Mouse (Mus musculus) kidney, embryonic 15.5 days (tissue): Measurements from ENCODE around the gene Fstl3. TPM values are rescaled to one million over a fixed set of nuclear protein-coding genes. Genes with fewer than 3 reads are reported as not detected.
A peak's percentile ranks its signal among the peaks of the same experiment; 100 is the strongest.

Source experiments
- ATAC-seq: fragments of 200-750 bp; cut with Nextera tagmentation; replicated peaks from 2 replicates; pipeline ENCODE4 v1.8.0; 2017; ENCODE audit warnings: moderate TSS enrichment; ENCODE audit not compliant: low FRiP score
- H3K27ac ChIP-seq: fragments of 300-500 bp; sonication (generic); 2 replicates; pipeline ENCODE4 v1.5.1; 2015; ENCODE audit warnings: mild to moderate bottlenecking, inconsistent platforms
- H3K27me3 ChIP-seq: fragments of 300-500 bp; sonication (generic); 2 replicates; pipeline ENCODE4 v1.6.1; 2015; ENCODE audit warnings: inconsistent platforms
- H3K36me3 ChIP-seq: fragments of 300-500 bp; sonication (generic); 2 replicates; pipeline ENCODE4 v1.6.1; 2015; ENCODE audit warnings: inconsistent platforms
- H3K4me1 ChIP-seq: fragments of 300-500 bp; sonication (generic); 2 replicates; pipeline ENCODE4 v1.6.1; 2015; ENCODE audit warnings: inconsistent platforms
- H3K4me2 ChIP-seq: fragments of 300-500 bp; sonication (generic); 2 replicates; pipeline ENCODE4 v1.6.1; 2015; ENCODE audit warnings: moderate library complexity, mild to moderate bottlenecking, inconsistent platforms
- H3K4me3 ChIP-seq: fragments of 300-500 bp; sonication (generic); replicated peaks from 2 replicates; pipeline ENCODE4 v1.5.1; 2015; ENCODE audit warnings: mild to moderate bottlenecking, inconsistent platforms
- H3K9ac ChIP-seq: fragments of 300-500 bp; sonication (generic); 2 replicates; pipeline ENCODE4 v1.6.1; 2015; ENCODE audit warnings: mild to moderate bottlenecking, inconsistent platforms
- H3K9me3 ChIP-seq: fragments of 300-500 bp; sonication (generic); replicated peaks from 2 replicates; pipeline ENCODE4 v1.6.1; 2016; ENCODE audit warnings: inconsistent platforms
- WGBS: fragments of 180-500 bp; shearing (Covaris S2); methylation state at CpG from one replicate; pipeline ENCODE4 v1.1.7; 2015; ENCODE audit warnings: mixed read lengths; 5-methylcytosine and 5-hydroxymethylcytosine counted together
- polyA plus RNA-seq: library from polyadenylated mRNA; unstranded; fragments of >200 nt; fragmentation: Nextera tagmentation; extraction: Ambion mirVana; gene quantifications from 2 replicates; pipeline ENCODE4 v1.2.1, GENCODE M21; 2015

Gene Fstl3
- polyA plus RNA-seq, 1 experiment from 2014 or later = 15.6 TPM

DNA sequence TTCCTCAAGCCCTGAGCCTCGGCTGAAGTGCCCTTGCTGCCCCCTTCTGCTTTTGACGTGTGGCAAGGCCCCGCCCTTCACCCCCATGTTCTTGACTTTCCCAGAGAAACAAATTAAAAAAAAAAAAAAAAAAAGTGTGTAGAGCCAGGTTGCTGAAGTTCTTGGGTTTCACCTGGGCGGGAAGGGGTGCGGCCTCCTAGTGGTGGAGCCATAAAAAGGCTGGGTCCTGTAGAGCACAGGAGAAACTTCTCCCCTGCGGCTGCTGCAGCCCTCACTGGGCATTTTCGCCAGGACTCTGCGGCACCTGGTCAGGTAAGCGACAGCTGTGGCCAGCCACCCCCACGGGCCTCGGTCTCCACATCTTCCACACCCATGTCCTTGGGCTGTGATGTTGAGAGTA lies 43.7 kb downstream of the Fstl3 start, which contains the start of gene Misp:
Misp (plus strand) TSS at position 208 of the 400 bp plus-strand sequence.
- peak within 1 kb of the TSS; percentile 83 for H3K27ac ChIP-seq
- ATAC-seq = no peak; the same call in 1 of the 2 replicates
- 0 out of 2 replicates have a peak within 1 kb of the TSS, but pooled peaks have one; percentile 12 for H3K9ac ChIP-seq
- H3K4me3 ChIP-seq = no peak within 1 kb of the TSS
- no peak within 1 kb of the TSS for H3K4me2 ChIP-seq
- WGBS = 46% methylated on average over 11 of the region's 11 CpGs
- no peaks in the 10 kb centered on the region for H3K9me3 ChIP-seq
- peaks cover 60% of the 10 kb centered on the region for H3K4me1 ChIP-seq
- peaks cover 33% of the 10 kb centered on the region for H3K36me3 ChIP-seq
- H3K27me3 ChIP-seq = no peaks in the 10 kb centered on the region

DNA sequence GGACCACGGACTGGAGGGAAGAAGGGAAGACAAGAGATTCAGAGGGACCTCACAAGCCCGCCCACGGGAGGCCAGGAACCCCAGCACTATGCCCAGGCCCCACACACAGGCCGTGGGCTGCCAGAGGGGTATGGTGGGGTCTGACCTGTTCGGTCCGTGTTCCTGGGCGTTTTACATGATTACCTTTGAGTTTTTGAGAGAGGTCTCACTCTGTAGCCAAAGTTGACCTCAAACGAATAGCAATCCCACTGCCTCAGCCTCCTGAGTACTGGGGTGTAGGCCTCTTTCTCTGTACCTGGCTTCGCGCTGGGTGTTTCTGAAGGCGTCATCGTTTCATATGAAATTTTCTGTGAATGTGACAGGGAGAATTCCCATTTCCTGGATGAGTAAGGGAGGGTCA lies 44.7 kb downstream of the Fstl3 start:
- Histone ChIP-seq H3K4me3 (no peak overlapping the region), H3K27ac (peak overlapping the region; percentile 83), H3K9ac (0 out of 2 replicates have a peak overlapping the region, but pooled peaks have one; percentile 12)

DNA sequence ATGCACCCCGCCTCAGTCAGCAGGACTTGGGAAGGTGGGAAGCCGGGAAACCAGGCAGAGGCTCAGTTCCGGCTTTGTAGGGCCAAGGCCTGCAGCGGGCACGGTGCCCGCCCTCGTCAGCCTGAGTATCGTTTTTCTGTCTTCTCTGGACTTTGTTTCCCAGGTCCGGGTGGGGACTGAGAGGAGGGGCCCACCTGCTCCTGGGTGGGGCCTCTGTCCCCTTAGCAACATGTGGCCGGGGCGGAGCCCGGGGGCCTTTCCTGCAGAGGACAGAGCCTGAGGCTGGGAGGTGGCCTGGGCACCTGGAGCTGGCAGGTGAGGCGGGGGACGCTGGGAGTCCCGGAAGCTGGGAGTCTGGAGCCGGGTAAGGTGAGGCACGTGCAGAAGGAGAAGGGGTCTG lies 45.3 kb downstream of the Fstl3 start:
- WGBS = 23% methylated on average over 17 of the region's 17 CpGs
- ATAC-seq = peak; percentile 82
- Histone ChIP-seq H3K4me1 (peaks cover 51% of the 10 kb centered on the region), H3K4me2 (peak overlapping the region; percentile 46), H3K9ac (0 out of 2 replicates have a peak overlapping the region, but pooled peaks have one; percentile 11), H3K9me3 (no peaks in the 10 kb centered on the region), H3K27me3 (no peaks in the 10 kb centered on the region), H3K4me3 (0 out of 2 replicates have a peak overlapping the region, but pooled peaks have one; percentile 2), H3K36me3 (peaks cover 21% of the 10 kb centered on the region), H3K27ac (peak overlapping the region; percentile 83)

More for the DNA sequence above, 44.7 kb downstream of the Fstl3 start:
- Histone ChIP-seq H3K27me3 (no peaks in the 10 kb centered on the region), H3K4me2 (peak overlapping the region; percentile 46), H3K9me3 (no peaks in the 10 kb centered on the region), H3K4me1 (peaks cover 52% of the 10 kb centered on the region), H3K36me3 (peaks cover 25% of the 10 kb centered on the region)
- ATAC-seq = no peak
- WGBS = 84% methylated on average over 12 of the region's 12 CpGs

DNA sequence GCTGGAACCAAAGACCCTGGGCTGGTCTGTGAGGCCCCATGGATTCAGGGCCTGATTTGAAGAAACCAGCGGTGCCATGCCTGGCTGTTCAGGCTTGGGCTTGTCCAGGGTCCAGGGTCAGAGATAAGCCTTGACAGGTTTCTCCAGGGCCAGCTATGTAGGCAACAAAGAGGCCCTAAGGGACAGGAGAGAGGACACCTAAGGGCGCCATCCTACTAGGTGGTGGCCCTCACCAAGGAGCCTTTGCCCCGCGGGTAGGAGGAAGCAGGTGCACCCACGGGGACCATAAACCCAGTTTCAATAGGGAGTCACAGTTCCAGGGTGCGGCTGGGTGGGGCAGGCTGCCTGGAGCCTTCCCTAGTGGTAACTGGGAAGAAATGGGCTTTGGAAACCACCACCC lies 45.9 kb downstream of the Fstl3 start:
- H3K9me3 ChIP-seq = no peaks in the 10 kb centered on the region
- 72% methylated on average over 6 of the region's 6 CpGs for WGBS
- peak overlapping the region; percentile 46 for H3K4me2 ChIP-seq
- H3K36me3 ChIP-seq = peaks cover 21% of the 10 kb centered on the region
- H3K9ac ChIP-seq = no peak overlapping the region
- no peak for ATAC-seq
- H3K27ac ChIP-seq = peak overlapping the region; percentile 83; the same call in 1 of the 2 replicates
- peaks cover 49% of the 10 kb centered on the region for H3K4me1 ChIP-seq
- 0 out of 2 replicates have a peak overlapping the region, but pooled peaks have one; percentile 2 for H3K4me3 ChIP-seq
- no peaks in the 10 kb centered on the region for H3K27me3 ChIP-seq

DNA sequence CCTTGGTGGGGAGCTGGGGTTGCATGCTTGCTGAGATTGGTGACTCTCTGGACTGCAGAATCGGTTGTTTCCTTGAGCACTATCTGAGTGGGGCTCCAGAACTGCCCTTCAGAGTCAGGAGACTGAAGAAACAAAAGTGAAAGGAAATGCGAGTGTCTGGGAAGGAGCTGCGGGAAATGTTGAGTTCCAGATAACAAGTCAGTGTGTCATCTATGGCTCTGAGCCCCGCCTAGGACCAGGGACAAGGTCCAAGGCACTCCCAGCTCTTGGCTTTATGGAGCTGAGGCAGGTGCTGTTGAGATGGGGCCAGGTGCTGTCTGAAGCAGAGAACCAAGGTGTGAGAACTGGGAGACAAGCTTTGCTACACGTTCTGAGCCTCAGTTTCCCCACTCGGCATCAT lies 47.3 kb downstream of the Fstl3 start:
- Histone ChIP-seq H3K4me2 (no peak overlapping the region), H3K4me3 (no peak overlapping the region), H3K27ac (peak overlapping the region; percentile 57), H3K4me1 (peaks cover 49% of the 10 kb centered on the region), H3K9ac (no peak overlapping the region), H3K9me3 (no peaks in the 10 kb centered on the region), H3K27me3 (no peaks in the 10 kb centered on the region), H3K36me3 (peaks cover 11% of the 10 kb centered on the region)
- ATAC-seq = no peak
- 67% methylated on average over 6 of the region's 6 CpGs for WGBS

DNA sequence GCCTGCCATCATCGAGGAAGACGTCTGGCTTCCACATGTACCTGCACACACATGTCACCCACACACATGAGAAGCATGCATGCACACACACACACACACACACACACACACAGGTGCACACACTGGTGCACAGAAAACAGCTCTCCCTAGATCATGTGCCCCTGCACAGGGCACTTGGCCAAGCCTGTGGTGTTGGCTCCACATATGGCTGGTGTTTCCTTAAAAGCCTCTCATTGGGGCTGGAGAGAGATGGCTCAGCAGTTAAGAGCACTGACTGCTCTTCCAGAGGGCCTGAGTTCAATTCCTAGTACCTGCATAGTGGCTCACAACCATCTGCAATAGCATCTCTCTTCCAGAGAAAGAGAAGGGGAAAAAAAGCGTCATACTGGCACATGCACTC lies 54.5 kb downstream of the Fstl3 start:
- WGBS = 73% methylated on average over 3 of the region's 3 CpGs
- ATAC-seq = no peak
- no peak overlapping the region for H3K4me2 ChIP-seq

More for the DNA sequence above, 54.5 kb downstream of the Fstl3 start:
- Histone ChIP-seq H3K4me1 (peaks cover 7% of the 10 kb centered on the region), H3K9me3 (no peaks in the 10 kb centered on the region), H3K27me3 (no peaks in the 10 kb centered on the region), H3K9ac (no peak overlapping the region), H3K36me3 (no peaks in the 10 kb centered on the region), H3K27ac (no peak overlapping the region), H3K4me3 (no peak overlapping the region)

Other genes starting within 250 kb of the Fstl3 start
- gene Plpp2, start 243.5 kb upstream of the Fstl3 start, polyA plus RNA-seq = 42.0 and 45.7 TPM in 2 replicates
- 48.6 and 53.6 TPM in 2 replicates for gene Mier2, start 222.1 kb upstream of the Fstl3 start, polyA plus RNA-seq
- gene Theg, start 189.9 kb upstream of the Fstl3 start, polyA plus RNA-seq = not detected in 2 replicates
- 0.05 TPM in 1 of 2 replicates, not detected in the other for gene C2cd4c, start 163.2 kb upstream of the Fstl3 start, polyA plus RNA-seq
- gene Shc2, start 139.4 kb upstream of the Fstl3 start, polyA plus RNA-seq = 10.4 and 12.2 TPM in 2 replicates
- not detected in 2 replicates for gene Odf3l2, start 131.5 kb upstream of the Fstl3 start, polyA plus RNA-seq
- 2.7 and 2.8 TPM in 2 replicates for gene Madcam1, start 112.7 kb upstream of the Fstl3 start, polyA plus RNA-seq
- gene Tpgs1, start 107.9 kb upstream of the Fstl3 start, polyA plus RNA-seq = 71.2 and 81.4 TPM in 2 replicates
- 88.4 and 100 TPM in 2 replicates for gene Cdc34, start 95.1 kb upstream of the Fstl3 start, polyA plus RNA-seq
- gene Gzmm, start 88.3 kb upstream of the Fstl3 start, polyA plus RNA-seq = 0.50 and 0.95 TPM in 2 replicates
- 913 and 925 TPM in 2 replicates for gene Bsg, start 72.8 kb upstream of the Fstl3 start, polyA plus RNA-seq
- 0.05 and 0.19 TPM in 2 replicates for gene Hcn2, start 60.6 kb upstream of the Fstl3 start, polyA plus RNA-seq
- gene Polrmt, start 30.7 kb upstream of the Fstl3 start, polyA plus RNA-seq = 43.7 and 54.4 TPM in 2 replicates
- 0.12 and 0.14 TPM in 2 replicates for gene Fgf22, start 22.2 kb upstream of the Fstl3 start, polyA plus RNA-seq
- gene Rnf126, start 10.3 kb upstream of the Fstl3 start, polyA plus RNA-seq = 88.5 and 102 TPM in 2 replicates
- gene Prss57, start 13.7 kb downstream of the Fstl3 start, polyA plus RNA-seq = 0.29 TPM in 1 of 2 replicates, not detected in the other
- gene Palm, start 16.3 kb downstream of the Fstl3 start, polyA plus RNA-seq = 144 and 158 TPM in 2 replicates
- 14.9 and 15.2 TPM in 2 replicates for gene Misp, start 43.7 kb downstream of the Fstl3 start, polyA plus RNA-seq
- gene Ptbp1, start 77.2 kb downstream of the Fstl3 start, polyA plus RNA-seq = 398 and 438 TPM in 2 replicates
- gene Prtn3, start 97.2 kb downstream of the Fstl3 start, polyA plus RNA-seq = 7.4 and 8.3 TPM in 2 replicates
- gene Plppr3, start 97.4 kb downstream of the Fstl3 start, polyA plus RNA-seq = 62.1 and 74.5 TPM in 2 replicates
- gene Elane, start 109.0 kb downstream of the Fstl3 start, polyA plus RNA-seq = 2.6 and 3.4 TPM in 2 replicates
- not detected in 2 replicates for gene Cfd, start 113.6 kb downstream of the Fstl3 start, polyA plus RNA-seq
- 59.6 and 70.7 TPM in 2 replicates for gene Med16, start 131.7 kb downstream of the Fstl3 start, polyA plus RNA-seq
- 0.96 and 14.1 TPM in 2 replicates for gene Gm26602, start 133.6 kb downstream of the Fstl3 start, polyA plus RNA-seq
- gene Kiss1r, start 139.7 kb downstream of the Fstl3 start, polyA plus RNA-seq = 0.71 and 1.2 TPM in 2 replicates
- 142 and 155 TPM in 2 replicates for gene R3hdm4, start 143.9 kb downstream of the Fstl3 start, polyA plus RNA-seq
- gene Arid3a, start 149.8 kb downstream of the Fstl3 start, polyA plus RNA-seq = 7.3 and 7.4 TPM in 2 replicates
- gene Wdr18, start 182.9 kb downstream of the Fstl3 start, polyA plus RNA-seq = 115 TPM in 2 replicates
- 0.31 and 0.39 TPM in 2 replicates for gene Grin3b, start 193.4 kb downstream of the Fstl3 start, polyA plus RNA-seq
- 15.7 and 17.5 TPM in 2 replicates for gene Tmem259, start 207.1 kb downstream of the Fstl3 start, polyA plus RNA-seq
- gene Cnn2, start 211.3 kb downstream of the Fstl3 start, polyA plus RNA-seq = 253 and 292 TPM in 2 replicates
- 3.9 and 4.5 TPM in 2 replicates for gene Abca7, start 219.2 kb downstream of the Fstl3 start, polyA plus RNA-seq
- 8.7 and 10.0 TPM in 2 replicates for gene Arhgap45, start 239.4 kb downstream of the Fstl3 start, polyA plus RNA-seq